Mouse (Mus musculus): Measurements from ENCODE around the gene Mum1. TPM values are rescaled to one million over a fixed set of nuclear protein-coding genes. Genes with fewer than 3 reads are reported as not detected.
"Not testable (repeated sequence)": the region's sequence is repeated elsewhere in the genome, so short reads cannot be mapped to it uniquely, and the experiment has no call there.

The Mum1 gene
- polyA plus RNA-seq, 1 experiment from 2014 or later: 94.7 TPM

DNA sequence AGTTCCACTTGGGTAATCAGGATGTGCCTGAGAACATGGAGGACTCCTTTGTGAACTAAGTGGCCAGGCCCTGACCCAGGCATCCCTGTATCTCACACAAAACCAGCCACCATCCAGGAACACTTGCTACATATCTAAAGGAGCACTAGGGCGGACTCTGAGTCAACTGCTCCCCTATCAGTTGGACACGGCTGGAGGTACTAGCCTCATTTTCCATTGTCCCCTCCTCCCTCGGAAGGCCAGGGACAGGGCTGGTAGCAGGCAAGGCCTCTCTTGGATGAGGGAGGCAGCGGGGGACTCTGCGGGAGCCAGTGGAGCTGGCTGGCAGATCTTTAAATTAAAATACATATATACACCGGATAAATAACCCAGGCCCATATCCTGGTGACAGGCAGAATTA lies 32.3 kb upstream of the Mum1 start:
- Histone ChIP-seq H3K36me3 (peaks cover 3% of the 10 kb centered on the region), H3K27me3 (peaks cover 38% of the 10 kb centered on the region), H3K4me2 (replicated peaks) (no peak overlapping the region), H3K4me1 (peaks cover 14% of the 10 kb centered on the region), H3K4me3 (no peak overlapping the region), H3K9ac (no peak overlapping the region), H3K9me3 (no peaks in the 10 kb centered on the region), H3K27ac (no peak overlapping the region)
- no peak for ATAC-seq (ENCODE audit: low FRiP score, low read depth)
- WGBS: 82% methylated on average over 6 of the region's 6 CpGs

- Histone ChIP-seq H3K4me1 (peaks cover 16% of the 10 kb centered on the region), H3K4me2 (replicated peaks) (no peak overlapping the region), H3K9me3 (no peaks in the 10 kb centered on the region), H3K27ac (no peak overlapping the region), H3K27me3 (peaks cover 34% of the 10 kb centered on the region), H3K9ac (peak overlapping the region; percentile 48), H3K4me3 (no peak overlapping the region), H3K36me3 (no peaks in the 10 kb centered on the region)
- 60% methylated on average over 8 of the region's 8 CpGs for WGBS
- no peak for ATAC-seq (ENCODE audit: low FRiP score, low read depth)
Measured at GRCm38 (mm10) chr10:80194441-80194840, 31.8 kb upstream of the Mum1 start.

DNA sequence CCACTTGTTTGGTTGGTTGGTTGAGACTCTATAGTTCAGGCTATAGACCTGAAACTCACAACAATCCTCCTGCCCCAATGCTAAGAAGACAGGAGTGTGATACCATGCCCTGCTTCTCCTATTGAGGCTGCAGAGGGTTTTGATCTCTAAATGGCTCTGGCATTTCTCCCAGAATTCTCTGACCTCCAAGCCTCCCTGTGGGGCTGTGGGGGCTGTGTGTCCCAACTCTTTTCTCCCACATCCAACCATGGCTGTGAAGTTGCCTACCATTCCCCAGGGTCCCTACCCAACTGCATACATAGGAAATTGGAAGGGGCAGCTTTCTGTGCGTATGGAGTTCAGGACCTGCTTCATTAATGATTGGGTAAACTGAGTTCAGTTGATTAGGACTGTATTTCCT lies 30.1 kb upstream of the Mum1 start:
- ATAC-seq (ENCODE audit: low FRiP score, low read depth): no peak
- H3K27ac ChIP-seq: no peak overlapping the region
- peaks cover 17% of the 10 kb centered on the region for H3K27me3 ChIP-seq
- H3K9me3 ChIP-seq: no peaks in the 10 kb centered on the region
- H3K4me1 ChIP-seq: 0 out of 2 replicates have a peak, but pooled peaks cover 4% of the 10 kb centered on the region
- H3K4me2 ChIP-seq (replicated peaks): no peak overlapping the region
- H3K9ac ChIP-seq: no peak overlapping the region
- no peaks in the 10 kb centered on the region for H3K36me3 ChIP-seq
- H3K4me3 ChIP-seq: no peak overlapping the region
- WGBS: 95% methylated on average over 1 of the region's 1 CpGs

DNA sequence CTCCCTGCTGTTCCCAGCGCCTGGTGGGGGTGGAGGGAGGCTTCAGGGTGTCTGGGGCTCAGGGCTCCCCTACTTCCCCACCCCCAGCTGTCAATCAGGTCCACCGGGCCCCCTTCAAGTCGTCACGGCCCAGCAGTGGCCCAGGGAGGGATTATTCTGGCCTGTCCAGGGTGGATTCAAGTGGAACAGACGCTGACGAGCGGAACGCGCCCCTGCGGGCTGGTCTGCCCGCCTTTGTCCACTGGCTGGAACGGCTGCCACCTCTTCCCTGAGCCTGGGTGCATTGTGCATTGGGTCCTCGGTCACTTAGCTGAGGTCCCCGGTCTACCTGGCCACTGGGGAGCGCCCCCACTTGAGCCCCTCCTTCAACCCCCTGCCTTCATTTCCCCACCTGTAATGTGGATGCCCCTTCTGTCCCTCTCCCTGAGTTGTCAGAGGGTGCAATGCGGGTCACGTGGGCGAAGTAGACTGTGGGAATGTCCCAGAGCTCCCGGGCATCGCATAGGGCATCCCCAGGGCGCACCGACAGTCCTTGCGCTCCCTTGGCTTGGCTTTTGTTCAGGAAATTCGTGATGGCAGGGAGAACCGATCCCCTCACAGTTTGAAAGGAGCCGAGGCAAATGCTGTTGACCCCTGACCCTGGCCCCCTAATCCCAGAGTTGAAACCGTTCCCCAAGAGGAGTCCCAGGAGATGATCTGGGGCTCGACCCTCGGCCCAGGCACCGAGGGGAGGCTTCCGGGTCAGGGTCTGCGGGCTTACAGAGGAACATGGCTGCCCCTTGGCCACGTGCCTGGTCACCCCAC lies 29.3 kb upstream of the Mum1 start:
- WGBS: 77% methylated on average over 33 of the region's 33 CpGs
- H3K36me3 ChIP-seq: no peaks in the 10 kb centered on the region
- no peak overlapping the region for H3K9ac ChIP-seq
- H3K27me3 ChIP-seq: peaks cover 9% of the 10 kb centered on the region
- no peak overlapping the region for H3K4me2 ChIP-seq (replicated peaks)
- H3K4me1 ChIP-seq: 0 out of 2 replicates have a peak, but pooled peaks cover 4% of the 10 kb centered on the region
- H3K27ac ChIP-seq: no peak overlapping the region
- no peaks in the 10 kb centered on the region for H3K9me3 ChIP-seq
- no peak overlapping the region for H3K4me3 ChIP-seq
- ATAC-seq (ENCODE audit: low FRiP score, low read depth): no peak

- no peak overlapping the region for H3K9ac ChIP-seq
- H3K4me2 ChIP-seq (replicated peaks): no peak overlapping the region
- no peaks in the 10 kb centered on the region for H3K27me3 ChIP-seq
- 62% methylated on average over 3 of the region's 3 CpGs for whole genome bisulfite sequencing
- ATAC-seq (ENCODE audit: low FRiP score, low read depth): peak; percentile 83
- no peak overlapping the region for H3K4me3 ChIP-seq
- H3K4me1 ChIP-seq: 0 out of 2 replicates have a peak, but pooled peaks cover 4% of the 10 kb centered on the region
- H3K36me3 ChIP-seq: no peaks in the 10 kb centered on the region
- no peak overlapping the region for H3K27ac ChIP-seq
- no peaks in the 10 kb centered on the region for H3K9me3 ChIP-seq
Measured at GRCm38 (mm10) chr10:80199440-80200008, 26.7 kb upstream of the Mum1 start.

- Histone ChIP-seq H3K4me3 (no peak overlapping the region), H3K27ac (no peak overlapping the region), H3K9ac (no peak overlapping the region), H3K4me1 (0 out of 2 replicates have a peak, but pooled peaks cover 4% of the 10 kb centered on the region), H3K36me3 (no peaks in the 10 kb centered on the region), H3K9me3 (no peaks in the 10 kb centered on the region), H3K27me3 (no peaks in the 10 kb centered on the region), H3K4me2 (replicated peaks) (no peak overlapping the region)
- 77% methylated on average over 6 of the region's 6 CpGs for WGBS
- ATAC-seq (ENCODE audit: low FRiP score, low read depth): no peak
Measured at GRCm38 (mm10) chr10:80200485-80200884, 25.7 kb upstream of the Mum1 start.

- H3K4me2 ChIP-seq (replicated peaks): no peak overlapping the region
- H3K4me1 ChIP-seq: peaks cover 9% of the 10 kb centered on the region
- no peak for ATAC-seq (ENCODE audit: low FRiP score, low read depth)
- no peak overlapping the region for H3K27ac ChIP-seq
- WGBS: 45% methylated on average over 7 of the region's 7 CpGs
- H3K27me3 ChIP-seq: peaks cover 10% of the 10 kb centered on the region
- no peak overlapping the region for H3K9ac ChIP-seq
- no peak overlapping the region for H3K4me3 ChIP-seq
- H3K9me3 ChIP-seq: no peaks in the 10 kb centered on the region
- H3K36me3 ChIP-seq: no peaks in the 10 kb centered on the region
Measured at GRCm38 (mm10) chr10:80204055-80204454, 22.2 kb upstream of the Mum1 start.

DNA sequence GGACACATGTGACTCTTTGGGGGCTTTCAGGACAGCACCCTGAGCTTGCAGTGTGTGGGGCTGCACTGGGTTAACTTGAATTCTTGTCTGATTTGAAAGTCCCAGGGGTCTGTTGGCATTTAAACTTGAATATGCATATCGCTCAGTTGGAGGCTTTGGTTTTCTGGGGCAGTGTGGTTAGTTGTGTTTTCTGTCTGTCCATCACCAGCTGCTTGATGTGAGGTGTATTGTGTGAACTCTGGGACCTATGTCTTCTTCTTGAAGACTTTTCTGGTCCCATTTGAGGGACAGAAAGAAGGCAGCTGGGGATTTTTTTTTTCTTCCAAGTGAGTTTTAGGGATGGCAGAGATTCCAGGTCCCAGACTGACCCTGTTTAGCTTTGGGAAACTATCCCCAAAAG lies 19.0 kb upstream of the Mum1 start:
- no peak for ATAC-seq (ENCODE audit: low FRiP score, low read depth)
- 69% methylated on average over 1 of the region's 1 CpGs for WGBS

DNA sequence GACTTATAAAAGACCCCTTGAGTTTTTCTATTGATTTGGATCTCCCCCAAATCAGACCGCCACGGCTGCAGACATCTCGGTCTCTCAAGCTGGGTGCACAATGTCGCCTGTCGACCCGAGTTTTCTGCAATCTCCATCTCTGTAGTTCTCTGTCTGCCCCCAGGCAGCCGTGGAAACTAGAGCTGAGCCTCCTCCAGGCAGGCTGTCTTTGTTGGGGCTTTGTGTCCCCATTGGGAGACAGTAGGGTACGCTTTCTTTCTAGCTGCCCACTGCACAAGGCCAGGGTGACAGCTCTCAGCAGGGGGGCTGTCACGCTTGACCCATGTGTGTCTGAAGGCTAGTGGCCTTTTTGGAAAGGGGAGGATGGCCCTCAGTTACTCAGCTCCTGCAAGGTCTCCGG lies 18.6 kb upstream of the Mum1 start:
- Histone ChIP-seq H3K27ac (no peak overlapping the region), H3K4me2 (replicated peaks) (no peak overlapping the region), H3K36me3 (no peaks in the 10 kb centered on the region), H3K27me3 (peaks cover 14% of the 10 kb centered on the region), H3K4me1 (peaks cover 7% of the 10 kb centered on the region), H3K9me3 (no peaks in the 10 kb centered on the region), H3K9ac (no peak overlapping the region), H3K4me3 (no peak overlapping the region)
- ATAC-seq (ENCODE audit: low FRiP score, low read depth): no peak
- 67% methylated on average over 10 of the region's 10 CpGs for WGBS

More for the DNA sequence above, 19.0 kb upstream of the Mum1 start:
- H3K9ac ChIP-seq: no peak overlapping the region
- peaks cover 14% of the 10 kb centered on the region for H3K27me3 ChIP-seq
- H3K4me2 ChIP-seq (replicated peaks): no peak overlapping the region
- no peaks in the 10 kb centered on the region for H3K9me3 ChIP-seq
- H3K36me3 ChIP-seq: no peaks in the 10 kb centered on the region
- H3K4me3 ChIP-seq: no peak overlapping the region
- no peak overlapping the region for H3K27ac ChIP-seq
- H3K4me1 ChIP-seq: peaks cover 7% of the 10 kb centered on the region

- no peak overlapping the region for H3K4me3 ChIP-seq
- H3K9me3 ChIP-seq: no peaks in the 10 kb centered on the region
- peaks cover 7% of the 10 kb centered on the region for H3K4me1 ChIP-seq
- WGBS: 77% methylated on average over 4 of the region's 4 CpGs
- no peak overlapping the region for H3K4me2 ChIP-seq (replicated peaks)
- no peak overlapping the region for H3K9ac ChIP-seq
- H3K27me3 ChIP-seq: peaks cover 14% of the 10 kb centered on the region
- no peaks in the 10 kb centered on the region for H3K36me3 ChIP-seq
- ATAC-seq (ENCODE audit: low FRiP score, low read depth): no peak
- no peak overlapping the region for H3K27ac ChIP-seq
Measured at GRCm38 (mm10) chr10:80208248-80208647, 18.0 kb upstream of the Mum1 start.

GRCm38 (mm10) chr10:80208841-80209371 lies 17.3 kb upstream of the Mum1 start:
- H3K4me3 ChIP-seq: 0 out of 2 replicates have a peak overlapping the region, but pooled peaks have one; percentile 1
- H3K27ac ChIP-seq: no peak overlapping the region
- 14% methylated on average over 24 of the region's 24 CpGs for WGBS
- no peak for ATAC-seq (ENCODE audit: low FRiP score, low read depth)
- no peaks in the 10 kb centered on the region for H3K36me3 ChIP-seq
- H3K4me2 ChIP-seq (replicated peaks): peak overlapping the region; percentile 37
- H3K4me1 ChIP-seq: peaks cover 7% of the 10 kb centered on the region
- peak overlapping the region; percentile 36 for H3K9ac ChIP-seq
- H3K27me3 ChIP-seq: peaks cover 14% of the 10 kb centered on the region
- no peaks in the 10 kb centered on the region for H3K9me3 ChIP-seq

DNA sequence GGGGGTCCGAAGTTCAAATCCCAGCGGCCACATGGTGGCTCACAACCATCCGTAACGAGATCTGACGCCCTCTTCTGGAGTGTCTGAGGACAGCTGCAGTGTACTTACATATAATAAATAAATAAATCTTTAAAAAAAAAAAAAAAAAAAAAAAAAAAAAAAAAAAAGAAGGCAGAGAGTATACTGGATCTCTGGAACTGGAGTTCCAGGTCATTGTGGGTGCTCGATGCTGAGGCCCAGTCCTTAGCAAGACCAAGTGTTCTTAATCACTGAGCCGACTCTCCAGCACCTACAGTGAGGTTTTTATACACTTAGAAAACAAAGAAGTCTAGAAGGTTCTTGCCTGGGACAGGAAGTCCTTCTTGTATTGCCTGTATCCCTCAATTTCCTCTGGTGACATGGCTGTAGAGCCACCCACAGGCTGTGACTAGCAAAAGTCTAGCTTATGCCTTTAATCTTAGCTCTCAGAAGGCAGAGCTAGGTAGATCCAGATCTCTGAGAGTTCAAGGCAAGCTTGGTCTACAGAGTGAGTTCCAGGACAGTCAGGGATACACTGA lies 14.6 kb upstream of the Mum1 start:
- H3K9ac ChIP-seq; H3K4me3 ChIP-seq; H3K36me3 ChIP-seq; H3K9me3 ChIP-seq; ATAC-seq (ENCODE audit: low FRiP score, low read depth); H3K4me1 ChIP-seq; H3K27ac ChIP-seq; H3K4me2 ChIP-seq (replicated peaks): not testable (repeated sequence)
- peaks cover 17% of the 10 kb centered on the region for H3K27me3 ChIP-seq
- 72% methylated on average over 7 of the region's 7 CpGs for WGBS

All from limb, embryonic 13.5 days (tissue).